Mouse (Mus musculus) regulatory T cell (primary cell): ENCODE measurements around the gene Id1.

ENCODE experiments used
- in situ Hi-C: fragments of 300-600 bp; cut with MboI, MseI; formaldehyde crosslinking; loops from one replicate; pipeline ENCODE4 v1.15.1; 2025; ENCODE audit warnings: high pct_unique_total_duplicates

The Id1 gene

GRCm38 (mm10) chr2:152723651-152724331 lies 12.3 kb upstream of the Id1 start:
- in situ Hi-C loops, result no loop called here

DNA sequence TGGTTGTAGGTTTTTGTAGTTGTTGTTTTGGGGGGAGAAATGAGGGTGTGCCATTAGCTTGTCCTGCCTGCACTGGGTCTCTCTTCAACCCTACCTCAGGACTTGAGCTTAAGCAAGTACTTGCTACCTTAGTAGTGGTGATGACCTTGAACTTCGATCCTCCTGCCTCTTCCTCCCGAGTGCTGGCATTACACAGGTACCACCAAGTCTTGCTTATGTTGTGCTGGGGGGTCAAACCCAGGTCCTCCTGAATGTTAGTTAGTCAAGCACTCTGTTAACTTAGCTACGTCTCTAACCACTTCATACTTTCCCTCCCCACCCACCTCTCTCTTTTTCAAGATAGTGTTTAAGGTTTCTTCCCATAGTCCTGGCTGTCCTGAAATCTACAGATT lies 11.7 kb upstream of the Id1 start:
- in situ Hi-C loops, result no loop called here

- in situ Hi-C loops, result no loop called here
These were observed 10.8 kb upstream of the Id1 start for GRCm38 (mm10) chr2:152725178-152725750.

- in situ Hi-C loops, result no loop called here
These were observed 9.8 kb upstream of the Id1 start for GRCm38 (mm10) chr2:152726213-152726612.

- in situ Hi-C loops, result no loop called here
These were observed 9.2 kb upstream of the Id1 start for GRCm38 (mm10) chr2:152726751-152727335.

DNA sequence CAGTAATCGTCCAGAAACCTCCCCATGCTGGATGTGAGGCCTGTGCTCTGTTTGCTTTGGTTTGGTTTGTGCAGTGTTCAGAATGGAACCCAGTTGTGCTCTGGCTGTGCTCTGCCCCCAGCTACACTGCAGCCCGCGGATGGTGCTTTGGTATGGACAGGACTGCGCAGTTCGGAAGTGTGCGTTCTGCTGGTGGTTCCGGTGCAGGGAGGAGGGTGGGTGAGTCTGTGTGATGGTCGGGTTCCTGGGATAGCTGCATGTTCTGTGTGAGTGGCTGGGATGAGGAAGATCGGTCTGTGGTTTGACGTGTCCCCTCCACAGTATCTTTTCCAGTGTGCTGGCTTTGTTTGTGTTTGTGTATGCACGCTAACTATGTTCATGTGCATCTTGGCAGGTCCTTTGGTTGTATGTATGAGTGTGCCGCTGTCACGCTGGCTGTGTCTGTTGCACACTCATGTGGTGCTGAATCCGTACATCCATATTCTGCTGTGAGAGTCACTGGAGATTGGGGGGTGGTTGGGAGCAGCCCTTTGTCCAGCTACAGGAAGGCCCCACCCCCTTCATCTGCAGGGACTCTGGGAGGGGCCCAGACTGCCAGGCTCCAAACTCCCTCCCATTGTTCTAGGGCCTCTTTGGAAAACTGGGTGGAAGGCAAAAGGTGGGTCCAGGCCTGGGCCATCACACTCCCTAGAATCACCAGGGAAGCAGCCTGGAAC lies 8.1 kb upstream of the Id1 start:
- in situ Hi-C loops, result no loop called here

DNA sequence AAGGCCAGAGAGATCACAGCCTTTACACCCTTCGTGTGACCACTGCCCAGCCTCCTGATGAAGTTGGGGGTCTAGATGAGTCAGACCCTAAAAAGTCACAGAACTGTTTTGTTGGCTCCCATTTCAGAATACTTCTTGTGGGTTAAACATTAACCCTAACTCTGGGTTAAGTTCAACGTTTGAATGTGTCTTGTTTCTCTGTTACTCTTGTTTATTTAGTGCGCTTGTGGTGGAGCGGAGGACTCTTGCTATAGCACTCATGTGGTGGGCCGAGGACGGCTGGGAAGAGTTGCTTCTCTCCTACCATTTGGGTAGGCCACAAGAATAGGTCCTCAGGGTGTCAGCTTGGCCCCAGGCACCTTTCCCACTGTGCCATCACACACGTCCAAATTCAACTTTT lies 7.5 kb upstream of the Id1 start:
- in situ Hi-C loops, result no loop called here

- in situ Hi-C loops, result no loop called here
These were observed 6.9 kb upstream of the Id1 start for GRCm38 (mm10) chr2:152729013-152729635.

- in situ Hi-C loops, result no loop called here
These were observed 6.4 kb upstream of the Id1 start for GRCm38 (mm10) chr2:152729636-152730020.

DNA sequence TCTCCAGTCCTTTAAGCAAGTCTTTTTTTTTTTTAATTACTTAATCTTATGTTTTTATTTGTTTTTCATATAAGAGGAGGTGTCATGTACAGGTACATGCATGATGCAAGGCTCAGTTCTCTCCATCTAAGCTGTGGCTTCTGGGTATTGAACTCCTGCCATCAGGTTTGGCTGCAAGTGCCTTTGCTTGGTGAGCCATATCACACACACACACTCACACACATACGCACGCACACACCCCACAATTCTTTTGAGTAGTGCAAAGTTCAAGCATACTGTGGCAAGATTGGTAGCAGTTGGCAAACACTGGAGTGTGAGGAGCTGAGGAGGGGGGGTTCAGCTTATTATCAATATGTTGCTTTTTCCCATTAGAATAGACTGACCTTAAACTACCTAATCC lies 2.9 kb upstream of the Id1 start:
- in situ Hi-C loops, result no loop called here

DNA sequence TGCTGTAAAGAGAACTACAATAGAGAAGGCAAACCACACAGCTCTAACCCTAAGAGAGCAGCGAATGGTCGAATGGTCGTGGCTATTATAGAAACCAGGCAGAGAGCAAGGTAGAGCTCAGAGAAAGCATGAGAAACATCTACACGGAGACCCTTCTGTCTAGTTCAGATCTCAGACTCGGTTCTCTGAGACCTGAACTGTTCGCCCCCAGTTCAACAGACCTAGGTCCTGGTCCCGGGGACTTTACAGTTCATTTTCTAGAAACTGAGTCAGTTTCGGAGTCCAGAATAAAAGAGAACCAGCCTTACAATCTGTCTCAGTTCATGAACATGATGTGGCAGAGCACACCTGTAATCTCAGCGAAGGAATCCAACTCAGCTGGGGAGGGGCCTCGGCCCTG lies 1.6 kb upstream of the Id1 start:
- in situ Hi-C loops, result no loop called here

DNA sequence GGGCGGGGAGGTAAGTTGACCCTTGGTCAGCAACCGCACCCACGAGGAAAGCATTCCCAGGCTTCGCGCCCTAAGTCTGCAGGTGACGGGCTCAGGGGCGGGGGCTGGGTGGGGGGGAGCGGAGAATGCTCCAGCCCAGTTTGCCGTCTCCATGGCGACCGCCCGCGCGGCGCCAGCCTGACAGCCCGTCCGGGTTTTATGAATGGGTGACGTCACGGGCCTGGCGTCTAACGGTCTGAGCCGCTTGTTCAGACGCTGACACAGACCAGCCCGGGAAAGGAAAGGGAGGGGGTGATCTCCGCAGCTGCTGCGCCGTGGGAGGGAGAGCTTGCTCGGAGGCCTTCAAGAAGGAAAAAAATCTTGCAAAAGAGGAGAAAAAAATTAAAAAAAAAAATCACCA lies 1.1 kb upstream of the Id1 start:
- in situ Hi-C loops, result loop anchor here (5.0 kb wide), 1 partner anchor 97 kb away; the partner anchor contains the start of gene Bcl2l1

DNA sequence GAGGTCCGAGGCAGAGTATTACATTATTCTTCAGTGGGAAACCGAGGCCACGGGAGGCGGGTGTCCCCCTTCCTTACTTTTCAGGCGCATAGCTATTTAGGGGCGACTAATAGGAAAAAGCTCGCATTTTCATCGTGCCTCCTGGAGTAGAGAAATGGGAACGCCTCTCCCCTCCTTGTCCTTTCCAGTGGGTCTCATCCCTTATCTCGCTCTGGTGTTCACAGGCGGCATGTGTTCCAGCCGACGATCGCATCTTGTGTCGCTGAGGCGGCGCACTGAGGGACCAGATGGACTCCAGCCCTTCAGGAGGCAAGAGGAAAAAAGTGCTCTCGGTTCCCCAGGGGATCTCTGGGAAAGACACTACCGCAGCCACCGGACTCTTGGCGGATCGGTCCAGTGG lies 697 bp downstream of the Id1 start:
- in situ Hi-C loops, result loop anchor here (5.0 kb wide), 1 partner anchor 96 kb away; the partner anchor contains the start of gene Bcl2l1

DNA sequence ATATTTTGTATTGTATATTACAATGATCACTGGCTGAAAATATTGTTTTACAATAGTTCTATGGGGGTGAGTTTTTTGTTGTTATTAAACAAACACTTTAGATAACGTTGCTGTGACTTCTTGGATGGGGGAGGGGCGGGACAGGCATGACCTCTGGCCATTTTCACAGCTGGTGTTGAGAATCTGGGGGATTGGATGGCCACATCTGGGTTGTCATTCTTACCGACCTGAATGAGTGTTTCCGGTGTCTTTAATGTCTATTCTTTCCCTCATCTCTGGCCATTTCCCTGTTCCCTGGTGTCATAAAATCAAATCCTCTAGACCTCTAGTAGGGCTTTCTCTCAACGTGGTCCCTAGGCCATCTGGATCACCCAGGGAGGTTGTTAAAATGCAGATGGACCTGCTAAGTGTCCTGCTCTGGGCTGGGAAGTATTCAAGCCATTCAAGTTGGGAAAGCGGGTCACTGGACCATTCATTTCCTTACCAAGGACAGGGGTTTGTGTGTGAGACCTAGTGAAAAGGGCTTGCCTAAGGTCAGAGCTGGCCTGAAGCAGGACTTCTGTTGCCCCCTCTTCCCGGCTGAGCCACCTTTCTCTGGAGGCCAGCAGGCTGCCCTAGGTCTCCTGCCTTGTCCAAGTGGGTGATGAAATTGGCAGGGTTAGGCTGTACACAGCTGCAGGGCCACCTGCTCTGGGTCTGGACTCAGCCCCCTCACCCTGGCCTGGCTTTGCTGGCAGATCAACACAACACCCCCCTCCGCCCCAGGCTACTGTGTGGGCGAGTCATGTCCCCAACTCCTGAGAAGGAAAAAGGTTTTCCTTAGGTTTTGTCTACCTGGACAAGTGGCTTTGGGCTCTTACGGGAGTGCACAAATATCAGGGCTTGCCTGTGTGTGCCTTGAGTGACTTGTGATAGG lies 1.5 kb downstream of the Id1 start:
- in situ Hi-C loops, result loop anchor here (5.0 kb wide), 1 partner anchor 95 kb away; the partner anchor contains the start of gene Bcl2l1

- in situ Hi-C loops, result loop anchor here (5.0 kb wide), 1 partner anchor 94 kb away; the partner anchor contains the start of gene Bcl2l1
These were observed 2.3 kb downstream of the Id1 start for GRCm38 (mm10) chr2:152738341-152738740.

- in situ Hi-C loops, result loop anchor here (5.0 kb wide), 1 partner anchor 93 kb away; the partner anchor contains the start of gene Bcl2l1
These were observed 3.2 kb downstream of the Id1 start for GRCm38 (mm10) chr2:152739031-152739841.

GRCm38 (mm10) chr2:152739842-152740260 lies 3.8 kb downstream of the Id1 start:
- in situ Hi-C loops, result loop anchor here (5.0 kb wide), 1 partner anchor 92 kb away; the partner anchor contains the start of gene Bcl2l1

DNA sequence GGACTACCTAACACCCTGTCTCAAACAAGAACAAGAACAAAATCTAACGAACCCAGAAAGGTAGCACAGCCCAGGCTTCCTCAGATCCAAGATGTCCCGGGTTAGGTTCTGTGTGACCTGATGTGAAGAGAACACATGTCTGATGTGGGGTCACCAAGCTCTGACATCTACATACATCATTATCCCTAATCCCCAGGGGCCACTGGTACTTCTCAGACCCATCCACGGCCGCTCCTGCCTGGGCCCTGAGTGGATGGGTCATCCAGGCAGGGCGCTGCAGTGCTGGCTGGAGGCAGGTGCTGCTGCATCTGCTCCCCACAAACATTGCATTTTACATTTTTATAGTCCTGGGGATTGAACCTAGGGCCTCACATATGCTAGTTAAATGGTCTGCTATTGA lies 4.4 kb downstream of the Id1 start:
- in situ Hi-C loops, result no loop called here

- in situ Hi-C loops, result no loop called here
These were observed 5.3 kb downstream of the Id1 start for GRCm38 (mm10) chr2:152741153-152742041.
